Mouse (Mus musculus) T-helper 2 cell (primary cell): ENCODE results near the gene Paf1.

ENCODE experiments used
- in situ Hi-C: fragments of 300-600 bp; cut with MboI, MseI; formaldehyde crosslinking; loops from one replicate; pipeline ENCODE4 v1.15.1; 2025; ENCODE audit warnings: high pct_unique_total_duplicates

Gene Paf1

GRCm38 (mm10) chr7:28392429-28393271 lies at the start of gene Paf1, which contains the start of gene Med29:
Gene Paf1, plus strand, starts transcription at chr7:28392951.
Gene Med29, minus strand, starts transcription at chr7:28392708.
- in situ Hi-C loops = loop anchor here (10.0 kb wide), 1 partner anchor 1932 kb away; the partner anchor contains the start of genes E130208F15Rik and Sdhaf1

GRCm38 (mm10) chr7:28344637-28345036 lies 48.1 kb upstream of the Paf1 start:
- in situ Hi-C loops = no loop called here

- in situ Hi-C loops = no loop called here
Observed at GRCm38 (mm10) chr7:28347746-28348145, 45.0 kb upstream of the Paf1 start.

GRCm38 (mm10) chr7:28348601-28349000 lies 44.1 kb upstream of the Paf1 start:
- in situ Hi-C loops = no loop called here

GRCm38 (mm10) chr7:28350155-28350883 lies 42.4 kb upstream of the Paf1 start, which contains the start of gene Rps16:
Gene Rps16, plus strand, starts transcription at chr7:28350652.
- in situ Hi-C loops = no loop called here

GRCm38 (mm10) chr7:28351676-28352191 lies 41.0 kb upstream of the Paf1 start:
- in situ Hi-C loops = no loop called here

GRCm38 (mm10) chr7:28353267-28353666 lies 39.5 kb upstream of the Paf1 start:
- in situ Hi-C loops = no loop called here

- in situ Hi-C loops = no loop called here
Observed at GRCm38 (mm10) chr7:28354113-28354581, 38.6 kb upstream of the Paf1 start.

- in situ Hi-C loops = no loop called here
Observed at GRCm38 (mm10) chr7:28354596-28354995, 38.2 kb upstream of the Paf1 start.

- in situ Hi-C loops = no loop called here
Observed at GRCm38 (mm10) chr7:28355221-28355620, 37.5 kb upstream of the Paf1 start.

- in situ Hi-C loops = no loop called here
Observed at GRCm38 (mm10) chr7:28356981-28357380, 35.8 kb upstream of the Paf1 start.

- in situ Hi-C loops = no loop called here
Observed at GRCm38 (mm10) chr7:28357984-28358383, 34.8 kb upstream of the Paf1 start.

- in situ Hi-C loops = no loop called here
Observed at GRCm38 (mm10) chr7:28358431-28358830, 34.3 kb upstream of the Paf1 start.

GRCm38 (mm10) chr7:28359854-28360253 lies 32.9 kb upstream of the Paf1 start:
- in situ Hi-C loops = no loop called here

- in situ Hi-C loops = no loop called here
Observed at GRCm38 (mm10) chr7:28360291-28360690, 32.5 kb upstream of the Paf1 start.

GRCm38 (mm10) chr7:28361647-28362341 lies 31.0 kb upstream of the Paf1 start:
- in situ Hi-C loops = no loop called here

- in situ Hi-C loops = no loop called here
Observed at GRCm38 (mm10) chr7:28362441-28363060, 30.2 kb upstream of the Paf1 start.

GRCm38 (mm10) chr7:28367663-28368275 lies 25.0 kb upstream of the Paf1 start:
- in situ Hi-C loops = no loop called here

- in situ Hi-C loops = no loop called here
Observed at GRCm38 (mm10) chr7:28368276-28368920, 24.4 kb upstream of the Paf1 start.

GRCm38 (mm10) chr7:28370051-28370450 lies 22.7 kb upstream of the Paf1 start:
- in situ Hi-C loops = no loop called here
